Mouse (Mus musculus) cortical plate, adult 2 months (tissue): ENCODE measurements around the gene Olfr373. TPM values are rescaled to one million over a fixed set of nuclear protein-coding genes. Genes with fewer than 3 reads are reported as not detected.
"Not testable (repeated sequence)": the region's sequence is repeated elsewhere in the genome, so short reads cannot be mapped to it uniquely, and the experiment has no call there.

Experiments
- H3K27ac ChIP-seq: fragments of 200-500 bp; 2 replicates; pipeline ENCODE4 v1.5.1; 2012; ENCODE audit warnings: low read length, control low read depth, inconsistent platforms; ENCODE audit not compliant: insufficient read depth
- H3K4me1 ChIP-seq: fragments of 200-500 bp; 2 replicates; pipeline ENCODE4 v1.6.1; 2011; ENCODE audit warnings: low read length; ENCODE audit not compliant: control insufficient read depth, insufficient read depth
- H3K4me3 ChIP-seq: fragments of 200-500 bp; 2 replicates; pipeline ENCODE4 v1.5.1; 2011; ENCODE audit warnings: mild to moderate bottlenecking, low read length, control low read depth; ENCODE audit not compliant: insufficient read depth
- CTCF ChIP-seq: fragments of 200-500 bp; IDR thresholded peaks from 2 replicates; pipeline ENCODE4 v1.5.1; 2011; ENCODE audit warnings: mild to moderate bottlenecking, control low read depth, low read length; ENCODE audit not compliant: insufficient read depth; ENCODE audit errors: extremely low read depth
- POLR2A ChIP-seq: fragments of 200-500 bp; IDR thresholded peaks from 2 replicates; pipeline ENCODE4 v1.6.1; 2011; ENCODE audit warnings: mild to moderate bottlenecking, low read length, control low read depth; ENCODE audit not compliant: insufficient read depth; ENCODE audit errors: extremely low read depth
- polyA plus RNA-seq: library from polyadenylated mRNA; depleted of rRNA; stranded (reverse); fragments of >200 nt; gene quantifications from 2 replicates; pipeline ENCODE4 v1.2.3, GENCODE M21; 2012

The Olfr373 gene
- polyA plus RNA-seq, 1 experiment = not detected

- Histone ChIP-seq H3K4me1 (no peaks in the 10 kb centered on the region), H3K4me3 (no peak overlapping the region), H3K27ac (no peak overlapping the region)
- TF ChIP-seq CTCF (no peak), POLR2A (no peak)
These were observed 27.9 kb downstream of the Olfr373 start for GRCm38 (mm10) chr8:72110876-72111275.

GRCm38 (mm10) chr8:72112486-72112885, 29.5 kb downstream of the Olfr373 start:
- H3K4me1 ChIP-seq = no peaks in the 10 kb centered on the region
- H3K4me3 ChIP-seq = no peak overlapping the region
- no peak overlapping the region for H3K27ac ChIP-seq
- TF ChIP-seq CTCF (no peak), POLR2A (no peak)

GRCm38 (mm10) chr8:72115202-72115601, 32.2 kb downstream of the Olfr373 start:
- Histone ChIP-seq H3K4me1 (no peaks in the 10 kb centered on the region), H3K4me3 (no peak overlapping the region), H3K27ac (no peak overlapping the region)
- TF ChIP-seq POLR2A (no peak), CTCF (no peak)

- no peak for TF ChIP-seq CTCF
- no peak for TF ChIP-seq POLR2A
- no peaks in the 10 kb centered on the region for H3K4me1 ChIP-seq
These were observed 35.6 kb downstream of the Olfr373 start for GRCm38 (mm10) chr8:72118616-72119015.

GRCm38 (mm10) chr8:72121486-72121885, 38.5 kb downstream of the Olfr373 start:
- not testable (repeated sequence) for H3K27ac ChIP-seq, H3K4me1 ChIP-seq, H3K4me3 ChIP-seq

More at GRCm38 (mm10) chr8:72118616-72119015, 35.6 kb downstream of the Olfr373 start:
- no peak overlapping the region for H3K27ac ChIP-seq
- H3K4me3 ChIP-seq = no peak overlapping the region

- Histone ChIP-seq H3K4me3 (no peak overlapping the region), H3K27ac (no peak overlapping the region), H3K4me1 (no peaks in the 10 kb centered on the region)
- TF ChIP-seq POLR2A = no peak
- TF ChIP-seq CTCF = no peak
These were observed 39.0 kb downstream of the Olfr373 start for GRCm38 (mm10) chr8:72121997-72122396.

- TF ChIP-seq POLR2A (no peak), CTCF (no peak)
These were observed 44.9 kb downstream of the Olfr373 start for GRCm38 (mm10) chr8:72127834-72128233.

GRCm38 (mm10) chr8:72131251-72131650, 48.3 kb downstream of the Olfr373 start:
- no peak overlapping the region for H3K4me3 ChIP-seq
- no peak for TF ChIP-seq POLR2A
- no peak for TF ChIP-seq CTCF
- peaks cover 2% of the 10 kb centered on the region; the same call in 1 of the 2 replicates for H3K4me1 ChIP-seq
- H3K27ac ChIP-seq = no peak overlapping the region

More at GRCm38 (mm10) chr8:72127834-72128233, 44.9 kb downstream of the Olfr373 start:
- Histone ChIP-seq H3K27ac (no peak overlapping the region), H3K4me1 (no peaks in the 10 kb centered on the region), H3K4me3 (no peak overlapping the region)

GRCm38 (mm10) chr8:72131901-72132300, 48.9 kb downstream of the Olfr373 start:
- no peak for TF ChIP-seq POLR2A
- TF ChIP-seq CTCF = no peak
- H3K27ac ChIP-seq = no peak overlapping the region
- H3K4me3 ChIP-seq = no peak overlapping the region
- H3K4me1 ChIP-seq = peaks cover 2% of the 10 kb centered on the region; the same call in 1 of the 2 replicates

- Histone ChIP-seq H3K4me3 (no peak overlapping the region), H3K4me1 (peaks cover 2% of the 10 kb centered on the region; the same call in 1 of the 2 replicates), H3K27ac (no peak overlapping the region)
- TF ChIP-seq CTCF (no peak), POLR2A (no peak)
These were observed 49.4 kb downstream of the Olfr373 start for GRCm38 (mm10) chr8:72132417-72132816.

- H3K4me3 ChIP-seq = no peak overlapping the region
- H3K27ac ChIP-seq = no peak overlapping the region
- TF ChIP-seq POLR2A (no peak), CTCF (no peak)
- H3K4me1 ChIP-seq = peaks cover 2% of the 10 kb centered on the region; the same call in 1 of the 2 replicates
These were observed 49.9 kb downstream of the Olfr373 start for GRCm38 (mm10) chr8:72132891-72133290.
